Mouse (Mus musculus): Measurements from ENCODE around the gene Ndel1.
"Not testable (repeated sequence)": the region's sequence is repeated elsewhere in the genome, so short reads cannot be mapped to it uniquely, and the experiment has no call there.

Gene Ndel1

GRCm38 (mm10) chr11:68851644-68852485, 19.8 kb downstream of the Ndel1 start:
- peak; percentile 22 for DNase-seq (ENCODE audit: low read depth, low spot score)

- no peak for DNase-seq (ENCODE audit: low read depth, low spot score)
These were observed 20.8 kb downstream of the Ndel1 start for GRCm38 (mm10) chr11:68850862-68851261.

DNA sequence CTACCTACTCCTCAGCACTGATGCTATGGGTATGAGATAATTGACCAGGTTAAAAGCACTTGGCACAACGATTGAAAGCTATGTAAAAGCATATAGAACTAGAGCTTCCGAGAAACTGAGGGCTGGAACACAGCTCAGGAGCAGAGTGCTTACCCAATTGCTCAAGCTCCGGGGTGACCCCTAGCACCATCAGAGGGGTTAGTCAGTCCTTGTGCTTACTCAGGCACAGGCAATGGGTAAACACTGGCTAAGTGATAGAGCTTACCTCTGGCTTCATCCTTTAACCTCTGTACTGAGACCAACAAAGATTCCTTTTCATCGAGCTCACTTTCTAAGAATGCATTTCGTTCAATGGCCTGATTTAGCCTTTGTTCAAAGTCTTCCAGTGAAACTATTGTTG, 32.1 kb downstream of the Ndel1 start:
- no peak for DNase-seq (ENCODE audit: low read depth, low spot score)

- no peak for DNase-seq (ENCODE audit: low read depth, low spot score)
These were observed 36.6 kb downstream of the Ndel1 start for GRCm38 (mm10) chr11:68835034-68835433.

- no peak for DNase-seq (ENCODE audit: low read depth, low spot score)
These were observed 38.1 kb downstream of the Ndel1 start for GRCm38 (mm10) chr11:68833593-68833992.

DNA sequence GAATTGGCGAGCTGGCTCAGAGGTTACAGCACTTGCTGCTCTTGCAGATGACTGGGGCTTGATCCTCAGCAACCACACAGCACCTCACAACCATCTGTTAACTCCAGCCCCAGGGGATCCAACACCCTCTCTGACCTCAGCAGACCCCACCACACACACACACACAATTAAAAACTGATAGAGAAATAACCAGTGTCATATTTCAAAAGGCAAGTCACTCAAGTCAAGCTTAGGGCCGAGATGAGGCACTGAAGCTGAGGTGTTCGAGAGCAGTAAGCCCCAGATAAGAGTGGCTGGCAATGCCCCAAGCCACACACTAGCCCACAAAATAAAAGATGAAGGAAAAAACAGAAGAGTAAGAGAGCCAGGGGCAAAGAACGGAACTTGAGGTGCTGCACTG, 38.9 kb downstream of the Ndel1 start:
- no peak for DNase-seq (ENCODE audit: low read depth, low spot score)

DNA sequence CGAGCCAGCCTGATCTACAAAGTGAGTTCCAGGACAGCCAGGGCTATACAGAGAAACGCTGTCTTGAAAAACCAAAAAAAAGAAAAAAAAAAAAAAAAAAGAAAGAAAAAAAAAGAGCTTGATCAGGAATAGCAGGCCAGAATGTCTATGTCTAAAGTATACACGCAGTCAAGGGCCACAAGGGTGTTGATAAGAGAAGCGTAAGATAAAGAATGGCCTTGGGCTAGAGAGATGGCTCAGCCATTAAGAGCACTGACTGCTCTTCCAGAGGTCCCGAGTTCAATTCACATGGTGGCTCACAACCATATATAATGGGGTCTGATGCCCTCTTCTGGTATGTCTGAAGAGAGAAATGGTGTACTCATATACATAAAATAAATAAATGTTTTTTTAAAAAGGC, 40.1 kb downstream of the Ndel1 start:
- not testable (repeated sequence) for DNase-seq (ENCODE audit: low read depth, low spot score)

DNA sequence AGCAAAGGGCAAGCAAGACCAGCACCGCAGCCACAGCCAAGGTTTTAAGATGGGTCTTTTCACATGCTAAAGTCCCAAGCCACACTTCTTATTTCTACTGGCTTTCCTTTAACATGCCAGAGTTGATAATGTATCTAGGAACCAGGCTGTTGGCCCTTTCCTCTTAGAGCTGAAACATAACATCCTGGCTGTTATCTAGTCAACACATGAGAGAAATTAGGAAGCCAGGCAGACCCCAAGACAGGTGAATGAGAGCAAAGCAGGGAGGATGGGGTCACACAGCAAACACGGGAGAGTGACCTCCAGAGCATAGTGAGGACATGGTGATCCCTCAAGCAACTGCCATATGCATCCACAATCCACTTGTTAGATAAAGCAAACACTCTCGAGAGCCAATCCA, 44.9 kb downstream of the Ndel1 start:
- DNase-seq (ENCODE audit: low read depth, low spot score) = no peak

DNA sequence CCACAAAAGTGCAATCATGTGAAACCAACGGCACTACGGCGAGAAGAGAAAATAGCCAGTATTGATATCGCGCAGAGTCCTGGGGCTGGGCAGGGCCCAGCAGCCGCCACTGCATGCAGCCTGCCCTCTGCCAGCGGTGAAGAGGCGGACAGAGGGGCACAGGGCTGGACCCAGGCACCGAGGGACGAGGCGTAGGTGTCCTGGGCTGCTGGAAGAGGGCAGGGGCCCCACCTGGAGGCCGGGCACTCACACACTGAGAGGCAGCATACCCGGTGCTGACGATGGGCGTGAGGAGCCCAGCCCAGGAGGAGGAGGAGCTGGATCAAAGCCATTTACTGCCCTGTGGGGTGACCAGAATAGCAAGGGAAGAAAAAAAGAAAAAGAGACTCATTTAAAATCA, 49.3 kb downstream of the Ndel1 start:
- no peak for DNase-seq (ENCODE audit: low read depth, low spot score)

DNA sequence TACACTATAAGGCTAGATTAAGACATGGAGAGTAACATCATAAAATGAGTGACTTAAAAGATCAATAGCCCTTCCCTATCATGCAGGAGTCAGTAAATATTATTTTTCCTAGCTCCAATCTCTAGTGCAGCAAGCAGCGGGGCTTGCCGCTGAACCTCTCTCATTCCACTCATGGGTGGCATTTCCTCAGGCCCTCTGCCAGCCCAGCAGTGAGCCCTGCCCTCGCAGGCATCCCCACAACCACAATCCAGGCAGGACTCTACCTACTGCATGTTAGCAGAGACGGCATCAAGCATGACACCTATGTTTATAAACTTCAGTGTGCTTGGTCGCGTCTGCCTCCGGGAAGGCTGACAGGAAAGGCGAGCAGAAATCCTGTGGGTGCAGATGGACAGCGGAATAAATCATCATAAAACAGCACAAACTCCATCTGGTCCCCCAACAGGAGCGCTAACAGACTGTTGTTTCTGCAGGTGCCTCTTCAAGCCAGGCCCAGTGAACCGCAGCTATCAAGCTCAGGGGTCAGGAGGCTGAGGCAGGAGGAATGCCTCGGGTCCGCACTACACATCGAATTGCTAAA, 52.3 kb downstream of the Ndel1 start:
- no peak for DNase-seq (ENCODE audit: low read depth, low spot score)

- no peak for DNase-seq (ENCODE audit: low read depth, low spot score)
These were observed 53.2 kb downstream of the Ndel1 start for GRCm38 (mm10) chr11:68818416-68818815.

GRCm38 (mm10) chr11:68811881-68812577, 59.6 kb downstream of the Ndel1 start:
- DNase-seq (ENCODE audit: low read depth, low spot score) = no peak

DNA sequence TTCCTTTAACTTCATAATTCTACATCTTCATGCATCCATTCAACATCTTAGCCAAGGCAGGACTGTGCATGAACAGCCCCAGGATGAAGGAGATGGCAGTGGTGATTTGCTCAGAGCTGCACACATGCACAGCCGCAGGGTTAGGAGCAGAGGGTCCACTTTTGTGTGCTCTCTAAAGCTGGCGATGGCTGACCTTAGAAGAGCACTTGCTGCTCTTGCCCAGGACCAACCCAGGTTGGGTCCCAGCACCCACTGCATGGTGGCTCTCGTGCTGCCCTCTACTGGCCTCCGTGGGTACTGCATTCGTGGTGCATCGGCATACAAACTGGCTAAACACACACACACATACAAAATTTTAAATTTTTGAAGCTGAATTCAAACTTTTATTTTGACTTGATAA, 63.9 kb downstream of the Ndel1 start:
- peak; percentile 38 for DNase-seq (ENCODE audit: low read depth, low spot score)

- DNase-seq (ENCODE audit: low read depth, low spot score) = no peak
These were observed 66.5 kb downstream of the Ndel1 start for GRCm38 (mm10) chr11:68805148-68805547.

DNA sequence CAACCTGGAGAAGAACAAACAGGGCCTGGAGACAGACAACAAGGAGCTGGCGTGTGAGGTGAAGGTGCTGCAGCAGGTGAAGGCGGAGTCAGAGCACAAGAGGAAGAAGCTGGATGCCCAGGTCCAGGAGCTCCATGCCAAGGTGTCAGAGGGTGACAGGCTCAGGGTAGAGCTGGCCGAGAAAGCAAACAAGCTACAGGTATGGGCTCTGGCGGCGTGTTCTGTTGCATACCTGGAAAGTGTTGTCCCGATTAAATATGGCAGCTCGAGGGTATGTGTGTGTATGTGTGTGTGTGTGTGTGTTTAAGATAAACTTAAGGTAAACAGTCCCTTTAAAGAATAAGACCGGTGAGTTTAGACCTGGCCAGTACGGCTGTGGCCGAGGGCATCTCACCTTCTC, 73.4 kb downstream of the Ndel1 start:
- DNase-seq (ENCODE audit: low read depth, low spot score) = no peak

DNA sequence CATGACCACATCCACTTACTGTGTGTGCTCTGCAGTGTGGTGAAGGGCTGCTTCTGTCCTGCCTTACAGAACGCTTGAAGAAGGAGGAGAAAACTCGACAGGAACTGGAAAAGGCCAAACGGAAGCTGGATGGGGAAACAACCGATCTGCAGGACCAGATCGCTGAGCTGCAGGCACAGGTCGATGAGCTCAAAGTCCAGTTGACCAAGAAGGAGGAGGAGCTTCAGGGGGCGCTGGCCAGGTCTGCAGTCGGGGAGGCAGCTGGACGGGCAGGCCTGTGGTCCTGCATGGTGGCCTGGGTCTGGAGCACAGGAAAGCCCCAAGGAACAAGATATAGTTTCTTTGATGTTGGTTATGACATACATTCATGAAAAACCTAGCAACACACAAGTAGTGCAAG, 79.9 kb downstream of the Ndel1 start:
- DNase-seq (ENCODE audit: low read depth, low spot score) = no peak

- DNase-seq (ENCODE audit: low read depth, low spot score) = no peak
These were observed 80.9 kb downstream of the Ndel1 start for GRCm38 (mm10) chr11:68790720-68791119.

DNA sequence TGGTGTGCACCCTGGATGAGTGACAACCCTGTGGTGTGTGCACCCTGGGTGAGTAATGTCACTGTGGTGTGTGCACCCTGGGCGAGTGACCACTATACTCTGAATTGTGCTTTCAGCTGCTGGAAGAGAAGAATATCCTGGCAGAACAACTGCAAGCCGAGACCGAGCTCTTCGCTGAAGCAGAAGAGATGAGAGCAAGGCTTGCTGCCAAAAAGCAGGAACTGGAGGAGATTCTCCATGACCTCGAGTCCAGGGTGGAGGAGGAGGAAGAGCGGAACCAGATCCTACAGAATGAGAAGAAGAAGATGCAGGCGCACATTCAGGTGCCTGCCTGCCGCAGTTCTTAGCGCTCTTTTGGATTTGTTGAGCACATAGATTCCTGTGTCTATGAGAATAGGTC, 84.4 kb downstream of the Ndel1 start:
- DNase-seq (ENCODE audit: low read depth, low spot score) = no peak

- DNase-seq (ENCODE audit: low read depth, low spot score) = no peak
These were observed 85.8 kb downstream of the Ndel1 start for GRCm38 (mm10) chr11:68785813-68786212.

DNA sequence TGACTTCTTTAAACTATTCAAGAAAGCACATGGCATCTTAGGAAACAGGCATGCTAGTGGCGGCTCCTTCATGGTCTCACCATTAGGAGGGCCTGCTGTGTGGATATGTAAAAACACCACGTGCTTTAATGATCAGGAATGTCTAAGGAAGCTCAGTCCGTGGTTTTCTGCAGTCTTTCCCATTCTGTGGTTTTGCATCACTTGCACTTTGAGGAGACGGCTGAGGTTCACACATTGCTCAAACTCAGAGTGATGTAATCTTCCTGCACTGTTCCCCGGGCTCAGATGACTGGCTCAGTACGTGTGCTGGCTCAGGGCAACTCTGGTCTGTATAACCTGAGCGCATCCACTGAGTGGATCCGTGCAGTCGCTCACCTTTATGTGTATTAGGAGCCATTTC, 89.3 kb downstream of the Ndel1 start:
- no peak for DNase-seq (ENCODE audit: low read depth, low spot score)

DNA sequence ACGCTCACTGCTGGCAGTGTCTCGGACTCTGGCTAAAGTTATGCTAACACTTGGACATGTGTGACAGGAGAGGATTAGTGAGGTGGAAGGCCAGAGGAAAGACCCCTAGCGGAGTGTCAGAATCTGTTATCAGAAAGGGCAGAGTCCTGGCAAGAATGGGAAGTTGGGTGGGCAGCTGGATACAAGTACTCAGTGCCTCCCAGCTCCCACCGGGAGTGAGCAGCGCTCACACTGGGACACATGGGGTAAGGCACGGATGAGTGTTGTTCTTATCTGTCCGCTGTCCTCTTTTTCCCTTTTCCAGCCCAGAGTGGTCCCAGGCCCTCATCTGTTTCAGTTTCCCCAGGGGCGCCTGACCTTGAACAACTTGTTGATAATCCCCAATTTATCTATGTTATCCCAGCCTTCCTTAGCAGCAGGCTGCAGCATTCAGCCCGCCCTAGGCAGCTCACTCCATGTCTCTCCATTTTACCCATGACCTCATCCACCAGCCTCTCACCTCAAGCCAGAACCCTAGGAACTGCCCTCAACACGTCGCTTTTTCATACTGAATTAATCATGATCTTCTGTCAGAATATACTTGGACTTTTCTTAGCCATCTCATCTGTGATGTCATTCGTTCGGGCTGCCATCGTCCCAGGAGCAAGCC, 91.1 kb downstream of the Ndel1 start:
- no peak for DNase-seq (ENCODE audit: low read depth, low spot score)

- DNase-seq (ENCODE audit: low read depth, low spot score) = no peak
These were observed 91.8 kb downstream of the Ndel1 start for GRCm38 (mm10) chr11:68779735-68780465.
